Mouse (Mus musculus): ENCODE measurements at regions not wholly inside any gene's neighbourhood (a gene's known extent, or its start where the extent isn't known, plus 50 kb on each side); places are given as distances from the start of the nearest gene placed in this dataset.
"Not testable (repeated sequence)": the region's sequence is repeated elsewhere in the genome, so short reads cannot be mapped to it uniquely, and the experiment has no call there.

DNA sequence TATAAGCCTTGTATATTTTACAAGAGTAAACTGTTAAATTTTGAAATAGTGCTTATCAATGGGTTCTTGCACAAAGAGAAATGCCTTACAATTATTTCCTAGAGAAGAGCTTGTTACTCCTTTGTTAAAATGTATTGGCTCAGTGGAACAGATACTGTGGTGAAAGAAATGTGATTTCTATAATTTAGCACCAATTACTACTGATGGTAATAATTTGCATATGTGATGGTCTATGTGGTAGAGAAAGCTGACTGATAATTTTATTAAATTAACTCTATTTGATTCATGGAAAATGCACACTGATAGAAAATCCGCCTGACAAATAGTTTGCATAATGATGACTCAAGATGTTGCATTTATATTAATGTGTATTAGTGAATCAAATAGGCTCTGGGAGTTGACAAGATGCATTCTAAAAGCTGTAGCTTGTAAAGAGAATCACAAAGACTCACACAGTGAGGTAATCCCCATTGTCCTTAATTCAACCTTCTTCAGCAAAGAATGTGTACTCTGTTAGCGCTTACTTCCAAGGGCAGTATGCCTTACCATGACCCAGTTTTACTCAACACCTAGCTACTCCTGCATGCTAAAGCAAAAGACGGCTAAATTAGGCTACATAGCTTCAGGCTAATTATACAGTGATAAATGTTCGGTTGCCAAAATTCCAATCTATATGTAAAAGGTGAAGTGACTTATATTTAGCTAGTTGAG is 329.8 kb upstream of the Cenpq start:
- Histone ChIP-seq H3K4me2 (replicated peaks) (no peak overlapping the region), H3K9ac (no peak overlapping the region), H3K4me1 (replicated peaks; ENCODE audit: control insufficient read depth, insufficient read depth, low read length) (no peaks in the 10 kb centered on the region), H3K27me3 (ENCODE audit: control insufficient read depth, insufficient read depth, low read length) (no peaks in the 10 kb centered on the region), H3K4me3 (replicated peaks; ENCODE audit: low read length) (no peak overlapping the region), H3K27ac (no peak overlapping the region), H3K9me3 (ENCODE audit: control insufficient read depth, low read length) (no peaks in the 10 kb centered on the region), H3K36me3 (replicated peaks; ENCODE audit: control insufficient read depth, insufficient read depth) (no peaks in the 10 kb centered on the region)
- ATAC-seq (ENCODE audit: low FRiP score) (no peak; the same call in 1 of the 2 replicates), DNase-seq (ENCODE audit: low spot score) (no peak)
- WGBS: 57% methylated on average over 4 of the region's 4 CpGs

- ATAC-seq (ENCODE audit: low FRiP score) (no peak), DNase-seq (ENCODE audit: low spot score) (no peak)
- Histone ChIP-seq H3K4me3 (replicated peaks; ENCODE audit: low read length) (no peak overlapping the region), H3K36me3 (replicated peaks; ENCODE audit: control insufficient read depth, insufficient read depth) (no peaks in the 10 kb centered on the region), H3K27me3 (ENCODE audit: control insufficient read depth, insufficient read depth, low read length) (no peaks in the 10 kb centered on the region), H3K4me2 (replicated peaks) (no peak overlapping the region), H3K9ac (no peak overlapping the region), H3K4me1 (replicated peaks; ENCODE audit: control insufficient read depth, insufficient read depth, low read length) (no peaks in the 10 kb centered on the region), H3K9me3 (ENCODE audit: control insufficient read depth, low read length) (no peaks in the 10 kb centered on the region), H3K27ac (no peak overlapping the region)
- 91% methylated on average over 1 of the region's 1 CpGs for WGBS
Observed at GRCm38 (mm10) chr17:41261495-41261894, 326.6 kb upstream of the Cenpq start.

- Histone ChIP-seq H3K4me3 (replicated peaks; ENCODE audit: low read length) (no peak overlapping the region), H3K27me3 (ENCODE audit: control insufficient read depth, insufficient read depth, low read length) (no peaks in the 10 kb centered on the region), H3K4me2 (replicated peaks) (no peak overlapping the region), H3K27ac (no peak overlapping the region), H3K9ac (no peak overlapping the region), H3K36me3 (replicated peaks; ENCODE audit: control insufficient read depth, insufficient read depth) (no peaks in the 10 kb centered on the region), H3K9me3 (ENCODE audit: control insufficient read depth, low read length) (no peaks in the 10 kb centered on the region), H3K4me1 (replicated peaks; ENCODE audit: control insufficient read depth, insufficient read depth, low read length) (no peaks in the 10 kb centered on the region)
- DNase-seq (ENCODE audit: low spot score) (no peak), ATAC-seq (ENCODE audit: low FRiP score) (no peak)
- 55% methylated on average over 2 of the region's 2 CpGs for WGBS
Observed at GRCm38 (mm10) chr17:41248406-41248805, 313.6 kb upstream of the Cenpq start.

DNA sequence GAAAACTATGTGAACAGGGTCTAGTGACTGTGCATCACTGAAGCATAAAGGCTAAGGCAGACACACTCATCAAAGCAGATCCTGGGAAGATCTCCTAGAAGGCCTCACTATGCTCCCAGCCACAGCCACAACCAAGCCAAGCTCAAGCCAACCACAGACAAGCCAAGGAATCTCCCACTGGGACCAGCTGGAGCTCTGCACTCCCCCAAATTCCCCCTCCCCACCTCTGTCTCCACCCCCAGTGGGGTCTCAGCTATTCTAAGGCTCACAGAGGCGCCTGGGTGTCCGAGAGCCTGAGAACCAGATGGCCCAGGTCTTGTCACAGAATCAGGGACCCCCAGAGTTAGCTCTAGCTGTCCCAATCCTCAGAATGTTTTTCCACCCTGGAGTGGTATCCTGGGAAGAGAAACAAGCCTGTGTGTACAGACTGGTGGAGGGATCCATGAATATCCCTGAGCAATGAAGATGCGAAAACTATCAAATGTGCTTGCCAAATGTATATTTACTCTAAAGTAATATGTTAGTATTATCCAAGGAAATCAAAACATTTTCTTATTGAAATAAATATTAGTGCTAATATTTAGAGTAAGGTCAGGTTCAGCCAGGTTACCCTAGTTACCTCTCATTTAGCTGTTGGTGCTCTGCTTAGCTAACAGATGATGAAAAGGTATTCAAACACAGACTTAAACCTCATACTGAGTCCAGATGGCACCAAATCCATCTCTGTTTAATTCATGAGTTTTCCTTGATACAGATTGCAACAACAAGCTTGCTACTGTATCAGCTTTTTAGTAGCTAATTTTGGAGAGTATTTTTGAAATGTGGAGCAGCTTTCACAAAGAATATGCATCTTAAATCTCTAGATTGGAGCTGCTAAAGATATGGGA is 292.5 kb upstream of the Cenpq start:
- H3K4me1 ChIP-seq (replicated peaks; ENCODE audit: control insufficient read depth, insufficient read depth, low read length): no peaks in the 10 kb centered on the region
- no peak for DNase-seq (ENCODE audit: low spot score)
- no peaks in the 10 kb centered on the region for H3K9me3 ChIP-seq (ENCODE audit: control insufficient read depth, low read length)
- H3K9ac ChIP-seq: no peak overlapping the region
- 63% methylated on average over 3 of the region's 3 CpGs for WGBS
- ATAC-seq (ENCODE audit: low FRiP score): no peak
- no peak overlapping the region for H3K4me3 ChIP-seq (replicated peaks; ENCODE audit: low read length)
- no peaks in the 10 kb centered on the region for H3K36me3 ChIP-seq (replicated peaks; ENCODE audit: control insufficient read depth, insufficient read depth)
- H3K27me3 ChIP-seq (ENCODE audit: control insufficient read depth, insufficient read depth, low read length): no peaks in the 10 kb centered on the region
- H3K4me2 ChIP-seq (replicated peaks): no peak overlapping the region
- no peak overlapping the region for H3K27ac ChIP-seq

GRCm38 (mm10) chr17:41216816-41217215 is 282.0 kb upstream of the Cenpq start:
- H3K9ac ChIP-seq: no peak overlapping the region
- DNase-seq (ENCODE audit: low spot score) (no peak), ATAC-seq (ENCODE audit: low FRiP score) (no peak)
- H3K9me3 ChIP-seq (ENCODE audit: control insufficient read depth, low read length): no peaks in the 10 kb centered on the region
- WGBS: 96% methylated on average over 1 of the region's 1 CpGs
- no peaks in the 10 kb centered on the region for H3K4me1 ChIP-seq (replicated peaks; ENCODE audit: control insufficient read depth, insufficient read depth, low read length)
- no peaks in the 10 kb centered on the region for H3K36me3 ChIP-seq (replicated peaks; ENCODE audit: control insufficient read depth, insufficient read depth)
- H3K4me2 ChIP-seq (replicated peaks): no peak overlapping the region
- no peak overlapping the region for H3K27ac ChIP-seq
- H3K4me3 ChIP-seq (replicated peaks; ENCODE audit: low read length): no peak overlapping the region
- no peaks in the 10 kb centered on the region for H3K27me3 ChIP-seq (ENCODE audit: control insufficient read depth, insufficient read depth, low read length)

- 48% methylated on average over 4 of the region's 4 CpGs for WGBS
- not testable (repeated sequence) for DNase-seq (ENCODE audit: low spot score); ATAC-seq (ENCODE audit: low FRiP score); H3K9ac ChIP-seq; H3K4me3 ChIP-seq (replicated peaks; ENCODE audit: low read length); H3K4me2 ChIP-seq (replicated peaks); H3K9me3 ChIP-seq (ENCODE audit: control insufficient read depth, low read length); H3K36me3 ChIP-seq (replicated peaks; ENCODE audit: control insufficient read depth, insufficient read depth); H3K4me1 ChIP-seq (replicated peaks; ENCODE audit: control insufficient read depth, insufficient read depth, low read length); H3K27me3 ChIP-seq (ENCODE audit: control insufficient read depth, insufficient read depth, low read length); H3K27ac ChIP-seq
Observed at GRCm38 (mm10) chr17:41199417-41199816, 264.6 kb upstream of the Cenpq start.

- WGBS: 87% methylated on average over 3 of the region's 3 CpGs
- not testable (repeated sequence) for H3K4me1 ChIP-seq (replicated peaks; ENCODE audit: control insufficient read depth, insufficient read depth, low read length); DNase-seq (ENCODE audit: low spot score)
Observed at GRCm38 (mm10) chr17:41190371-41190770, 255.5 kb upstream of the Cenpq start.

DNA sequence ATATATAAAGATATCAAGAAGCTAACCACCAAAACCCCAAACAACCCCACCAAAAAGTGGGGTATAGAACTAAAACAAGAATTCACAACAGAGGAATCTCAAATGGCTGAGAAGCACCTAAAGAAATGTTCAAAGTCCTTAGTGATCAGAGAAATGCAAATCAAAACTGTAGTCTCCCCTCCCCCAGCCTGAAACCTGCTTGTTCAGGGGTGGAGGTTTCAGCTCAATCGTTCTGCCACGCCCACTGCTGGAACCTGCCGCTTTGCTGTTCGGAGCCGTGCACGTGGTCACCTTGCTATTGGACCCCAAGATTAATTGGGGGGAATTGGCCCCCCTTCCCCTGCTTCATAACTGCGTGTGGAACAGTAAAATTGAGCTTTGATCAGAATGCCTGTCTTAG is 251.8 kb upstream of the Cenpq start:
- H3K9me3 ChIP-seq (ENCODE audit: control insufficient read depth, low read length); H3K36me3 ChIP-seq (replicated peaks; ENCODE audit: control insufficient read depth, insufficient read depth); ATAC-seq (ENCODE audit: low FRiP score); H3K9ac ChIP-seq; H3K4me2 ChIP-seq (replicated peaks); H3K27ac ChIP-seq; DNase-seq (ENCODE audit: low spot score); H3K4me1 ChIP-seq (replicated peaks; ENCODE audit: control insufficient read depth, insufficient read depth, low read length); H3K4me3 ChIP-seq (replicated peaks; ENCODE audit: low read length); H3K27me3 ChIP-seq (ENCODE audit: control insufficient read depth, insufficient read depth, low read length): not testable (repeated sequence)
- 95% methylated on average over 7 of the region's 7 CpGs for WGBS

More at GRCm38 (mm10) chr17:41190371-41190770, 255.5 kb upstream of the Cenpq start:
- not testable (repeated sequence) for H3K27me3 ChIP-seq (ENCODE audit: control insufficient read depth, insufficient read depth, low read length); H3K9me3 ChIP-seq (ENCODE audit: control insufficient read depth, low read length); H3K4me2 ChIP-seq (replicated peaks); H3K9ac ChIP-seq; H3K4me3 ChIP-seq (replicated peaks; ENCODE audit: low read length); ATAC-seq (ENCODE audit: low FRiP score); H3K36me3 ChIP-seq (replicated peaks; ENCODE audit: control insufficient read depth, insufficient read depth); H3K27ac ChIP-seq

DNA sequence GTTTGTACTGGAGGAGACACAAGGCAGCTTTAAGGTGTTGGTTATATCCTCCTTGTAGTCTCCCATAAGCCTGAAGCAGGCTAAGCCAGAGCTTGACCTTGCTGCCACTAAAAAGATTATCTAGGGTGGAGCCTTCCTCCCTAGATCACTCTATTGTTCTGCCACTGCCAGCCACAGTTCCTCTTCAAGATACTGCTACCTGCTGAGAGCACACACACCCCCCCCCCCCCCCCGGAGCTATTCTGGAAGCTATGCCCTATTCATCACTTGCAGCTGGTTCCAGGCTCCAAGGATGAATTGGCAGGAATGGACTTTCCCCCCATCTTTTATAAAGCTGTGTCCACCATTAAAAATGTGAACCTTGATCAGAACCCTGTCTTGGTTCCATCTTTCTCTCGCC is 249.9 kb upstream of the Cenpq start:
- Histone ChIP-seq H3K4me2 (replicated peaks) (no peak overlapping the region), H3K4me3 (replicated peaks; ENCODE audit: low read length) (no peak overlapping the region), H3K4me1 (replicated peaks; ENCODE audit: control insufficient read depth, insufficient read depth, low read length) (no peaks in the 10 kb centered on the region), H3K36me3 (replicated peaks; ENCODE audit: control insufficient read depth, insufficient read depth) (no peaks in the 10 kb centered on the region), H3K9me3 (ENCODE audit: control insufficient read depth, low read length) (no peaks in the 10 kb centered on the region), H3K27me3 (ENCODE audit: control insufficient read depth, insufficient read depth, low read length) (no peaks in the 10 kb centered on the region), H3K9ac (no peak overlapping the region), H3K27ac (no peak overlapping the region)
- 70% methylated on average over 2 of the region's 2 CpGs for WGBS
- ATAC-seq (ENCODE audit: low FRiP score): no peak
- no peak for DNase-seq (ENCODE audit: low spot score)
